Mouse (Mus musculus): ENCODE data around the gene Myo1c. TPM values are rescaled to one million over a fixed set of nuclear protein-coding genes. Genes with fewer than 3 reads are reported as not detected.
A peak's percentile ranks its signal among the peaks of the same experiment; 100 is the strongest.

The Myo1c gene
- total RNA-seq (2015; ENCODE audit: low replicate concordance) (15.5 and 22.2 TPM in 2 replicates), total RNA-seq (2017; ENCODE audit: low replicate concordance) (17.3 and 21.2 TPM in 2 replicates)

DNA sequence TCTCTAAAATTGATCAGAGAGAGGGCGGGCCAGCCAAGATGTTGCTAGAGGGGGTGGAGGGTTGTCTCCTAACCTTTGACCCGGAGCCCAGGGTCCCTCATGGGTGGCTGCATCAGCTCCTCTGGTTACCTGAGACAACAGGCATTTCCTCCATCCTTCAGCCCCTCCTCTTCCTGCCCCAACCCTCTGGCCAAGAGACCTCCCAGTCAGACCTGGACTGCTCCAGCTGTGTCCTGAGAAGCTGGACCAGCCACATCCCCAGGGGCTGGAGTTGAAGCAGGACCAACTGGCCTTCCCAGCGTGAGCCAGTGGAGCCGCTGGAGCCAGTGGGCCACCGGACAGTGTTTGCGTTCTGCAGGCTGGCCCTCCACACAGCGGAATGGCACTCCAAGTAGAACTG, at the start of gene Myo1c:
Gene Myo1c (plus strand): TSS at position 194 of the 400 bp plus-strand sequence.
- ATAC-seq (replicated peaks; ENCODE audit: low FRiP score, poor library complexity, severe bottlenecking): no peak

DNA sequence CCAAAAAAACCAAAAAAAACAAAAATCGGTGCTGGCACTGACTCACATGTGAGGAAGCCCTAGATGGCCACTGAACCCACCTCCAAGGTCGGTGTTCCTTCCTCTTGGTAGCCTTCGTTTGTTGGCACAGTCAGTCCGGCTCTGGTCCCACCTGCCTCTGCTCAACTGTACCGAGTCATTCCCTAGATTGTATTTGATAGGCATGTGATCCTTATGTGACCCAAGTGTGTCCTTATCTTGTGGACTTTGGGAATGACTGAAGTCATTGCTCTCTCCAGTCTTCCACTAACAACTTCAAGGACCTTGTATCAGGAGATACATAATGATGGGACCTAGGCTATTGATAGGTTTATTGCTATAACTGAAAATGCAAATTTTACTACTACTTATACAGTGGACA, 45.5 kb upstream of the Myo1c start:
- no peak for ATAC-seq (replicated peaks; ENCODE audit: low FRiP score, poor library complexity, severe bottlenecking)

- no peak for ATAC-seq (replicated peaks; ENCODE audit: low FRiP score, poor library complexity, severe bottlenecking)
These were observed 45.0 kb upstream of the Myo1c start for GRCm38 (mm10) chr11:75605318-75605717.

GRCm38 (mm10) chr11:75608776-75609175, 41.5 kb upstream of the Myo1c start:
- no peak for ATAC-seq (replicated peaks; ENCODE audit: low FRiP score, poor library complexity, severe bottlenecking)

GRCm38 (mm10) chr11:75610021-75610420, 40.3 kb upstream of the Myo1c start:
- no peak for ATAC-seq (replicated peaks; ENCODE audit: low FRiP score, poor library complexity, severe bottlenecking)

DNA sequence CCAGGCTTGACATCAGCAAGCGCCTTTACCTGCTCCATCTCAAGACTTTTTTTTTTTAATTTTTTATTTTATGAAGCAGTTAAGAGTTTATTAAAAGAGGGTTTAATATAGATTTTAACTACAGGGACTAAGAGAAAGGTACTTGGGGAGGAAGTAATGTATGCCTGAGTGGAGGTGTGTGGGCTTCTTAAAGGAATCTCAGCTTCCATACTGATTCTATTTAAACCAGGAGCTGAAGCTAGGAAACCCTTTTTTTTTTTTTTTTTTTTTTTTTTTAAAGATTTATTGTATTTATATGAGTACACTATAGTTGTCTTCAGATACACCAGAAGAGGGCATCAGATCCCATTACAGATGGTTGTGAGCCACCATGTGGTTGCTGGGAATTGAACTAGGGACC, 35.5 kb upstream of the Myo1c start:
- no peak for ATAC-seq (replicated peaks; ENCODE audit: low FRiP score, poor library complexity, severe bottlenecking)

GRCm38 (mm10) chr11:75615556-75615955, 34.7 kb upstream of the Myo1c start:
- no peak for ATAC-seq (replicated peaks; ENCODE audit: low FRiP score, poor library complexity, severe bottlenecking)

GRCm38 (mm10) chr11:75619133-75619532, 31.2 kb upstream of the Myo1c start:
- 0 out of 2 replicates have a peak, but pooled peaks have one; percentile 40 for ATAC-seq (replicated peaks; ENCODE audit: low FRiP score, poor library complexity, severe bottlenecking)

GRCm38 (mm10) chr11:75620136-75620780, 30.0 kb upstream of the Myo1c start:
- ATAC-seq (replicated peaks; ENCODE audit: low FRiP score, poor library complexity, severe bottlenecking): no peak

- no peak for ATAC-seq (replicated peaks; ENCODE audit: low FRiP score, poor library complexity, severe bottlenecking)
These were observed 28.9 kb upstream of the Myo1c start for GRCm38 (mm10) chr11:75621426-75621825.

DNA sequence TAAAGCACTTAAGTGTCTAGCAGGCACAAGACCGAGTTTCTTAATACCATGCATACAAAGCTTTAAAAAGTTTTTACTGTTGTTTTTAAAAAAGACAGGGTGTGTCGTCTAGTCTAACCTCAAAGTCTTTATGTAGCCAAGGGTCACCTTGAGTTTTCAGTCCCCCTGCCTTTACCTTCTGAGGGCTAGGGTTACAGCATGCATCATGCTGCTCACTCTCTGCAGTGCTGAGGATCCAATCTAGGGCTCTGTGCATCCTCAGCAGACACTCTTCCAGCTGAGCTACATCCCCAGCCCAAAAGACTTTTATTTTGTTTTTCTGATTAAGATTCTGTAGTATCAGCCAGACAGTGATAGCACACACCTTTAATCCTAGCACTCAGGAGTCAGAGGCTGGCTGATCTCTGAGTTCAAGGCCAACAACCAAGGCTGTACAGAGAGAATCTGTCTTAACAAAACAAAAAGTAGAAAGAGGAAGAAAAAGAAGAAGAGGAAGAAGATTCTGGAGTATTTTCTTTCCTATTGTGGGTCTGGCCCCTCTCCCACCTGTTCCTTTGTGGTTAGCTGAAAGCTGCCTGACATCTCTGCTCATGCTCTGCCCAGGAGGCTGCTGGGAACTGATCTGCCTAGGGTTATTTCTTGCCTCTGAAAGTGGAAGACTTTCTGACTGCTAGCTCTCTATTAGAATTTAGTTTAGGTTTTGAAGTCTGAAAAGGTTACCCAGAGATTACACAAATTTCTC, 27.5 kb upstream of the Myo1c start:
- ATAC-seq (replicated peaks; ENCODE audit: low FRiP score, poor library complexity, severe bottlenecking): no peak

GRCm38 (mm10) chr11:75624102-75624554, 26.2 kb upstream of the Myo1c start:
- no peak for ATAC-seq (replicated peaks; ENCODE audit: low FRiP score, poor library complexity, severe bottlenecking)

- no peak for ATAC-seq (replicated peaks; ENCODE audit: low FRiP score, poor library complexity, severe bottlenecking)
These were observed 24.5 kb upstream of the Myo1c start for GRCm38 (mm10) chr11:75625820-75626219.

GRCm38 (mm10) chr11:75630098-75630497, 20.2 kb upstream of the Myo1c start:
- no peak for ATAC-seq (replicated peaks; ENCODE audit: low FRiP score, poor library complexity, severe bottlenecking)

DNA sequence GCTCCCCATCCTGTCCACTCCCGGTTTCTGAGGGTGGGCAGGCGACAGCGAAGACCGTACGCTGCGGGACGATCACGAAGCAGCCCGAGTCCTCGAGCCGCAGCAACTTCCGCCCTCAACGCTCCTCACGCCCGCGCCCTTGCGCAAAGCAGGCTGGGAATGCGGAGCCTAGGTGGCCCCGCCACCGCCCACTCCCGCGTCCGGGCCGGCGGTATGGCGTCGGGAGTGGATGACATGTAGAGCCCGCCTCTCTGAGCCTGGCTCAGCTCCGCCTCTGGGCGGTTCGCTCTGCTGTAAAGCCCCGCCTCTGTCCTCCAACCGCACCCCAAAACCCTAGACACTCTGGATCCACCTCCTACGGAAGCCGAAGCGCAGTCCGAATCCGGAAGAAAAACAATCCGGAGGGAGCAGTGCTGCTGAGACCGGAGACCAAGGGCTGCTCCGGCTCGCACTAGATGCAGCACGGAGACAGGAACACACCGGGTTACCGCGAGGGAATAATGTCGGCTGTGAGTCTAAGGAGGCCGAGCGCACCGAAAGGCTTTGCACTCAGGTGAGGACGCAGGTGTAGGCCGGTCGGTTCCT, 19.6 kb upstream of the Myo1c start, which contains the start of gene Inpp5k:
Gene Inpp5k (plus strand): TSS at position 344 of the 585 bp plus-strand sequence.
- ATAC-seq (replicated peaks; ENCODE audit: low FRiP score, poor library complexity, severe bottlenecking): peak; percentile 97

DNA sequence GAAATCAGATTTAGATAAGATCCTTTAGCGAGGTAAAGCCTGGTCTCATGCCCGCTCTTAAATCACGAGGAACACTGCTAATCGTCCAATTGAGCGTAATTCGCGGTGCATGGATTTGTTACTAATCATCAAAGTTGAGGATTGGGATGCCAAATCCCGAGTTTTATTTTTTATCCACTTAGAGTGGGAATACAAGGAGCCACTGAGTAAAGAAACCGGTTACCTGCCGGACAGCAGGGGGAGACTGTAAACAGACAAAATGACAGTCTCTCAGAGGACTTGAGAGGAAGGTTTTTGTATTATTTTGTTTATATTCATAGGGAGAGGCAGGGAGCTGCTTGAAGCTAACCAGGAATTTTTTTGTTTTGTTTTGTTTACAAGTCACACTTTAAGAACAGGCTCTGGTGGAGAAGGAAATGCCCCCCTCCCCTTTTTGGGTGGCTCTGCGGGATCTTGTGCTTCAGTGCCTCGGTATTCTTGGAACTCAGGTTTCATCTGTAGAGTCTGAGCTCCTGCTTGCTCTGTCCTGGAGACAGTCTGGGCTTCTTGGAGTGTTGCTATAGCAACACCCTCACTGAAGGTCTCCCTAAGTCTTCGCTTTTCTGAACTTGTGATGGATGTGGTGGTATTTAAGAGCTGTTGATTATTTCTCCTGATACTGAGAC, 18.6 kb upstream of the Myo1c start:
- ATAC-seq (replicated peaks; ENCODE audit: low FRiP score, poor library complexity, severe bottlenecking): no peak

- no peak for ATAC-seq (replicated peaks; ENCODE audit: low FRiP score, poor library complexity, severe bottlenecking)
These were observed 17.4 kb upstream of the Myo1c start for GRCm38 (mm10) chr11:75632921-75633320.

DNA sequence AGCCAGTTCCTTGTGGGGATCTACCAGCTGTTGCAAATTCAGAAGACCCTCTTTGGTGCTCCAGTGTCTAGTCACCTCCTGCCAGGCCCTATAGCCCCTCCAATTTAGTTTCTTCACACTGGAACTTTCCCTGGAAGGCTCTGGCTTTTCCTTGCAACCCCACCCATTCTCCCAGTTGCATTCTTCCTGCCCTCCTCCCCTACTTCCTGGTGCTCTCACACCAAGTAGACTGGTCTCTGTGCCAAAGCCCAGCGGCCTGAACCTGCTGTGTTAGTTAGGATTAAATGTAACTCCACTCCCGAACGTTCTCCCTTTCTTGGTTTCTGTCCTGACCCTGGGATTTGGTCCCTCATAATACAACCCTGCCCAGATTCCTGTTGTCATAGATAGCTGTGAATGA, 15.5 kb upstream of the Myo1c start:
- ATAC-seq (replicated peaks; ENCODE audit: low FRiP score, poor library complexity, severe bottlenecking): no peak

- ATAC-seq (replicated peaks; ENCODE audit: low FRiP score, poor library complexity, severe bottlenecking): no peak
These were observed 15.0 kb upstream of the Myo1c start for GRCm38 (mm10) chr11:75635315-75635714.

GRCm38 (mm10) chr11:75643323-75643722, 7.0 kb upstream of the Myo1c start:
- no peak for ATAC-seq (replicated peaks; ENCODE audit: low FRiP score, poor library complexity, severe bottlenecking)

All from erythroid progenitor cell, adult 5-6 weeks (primary cell).